Mouse (Mus musculus) liver, embryonic 14.5 days (tissue): ENCODE measurements at regions not wholly inside any gene's neighbourhood (a gene's known extent, or its start where the extent isn't known, plus 50 kb on each side); places are given as distances from the start of the nearest gene placed in this dataset.

Experiments
- CTCF ChIP-seq: IDR thresholded peaks from 2 replicates; pipeline ENCODE4 v1.5.1; 2016; ENCODE audit warnings: antibody characterized with exemption, low read depth, control low read depth
- EP300 ChIP-seq: IDR thresholded peaks from 2 replicates; pipeline ENCODE4 v1.6.1; 2016; ENCODE audit warnings: antibody characterized with exemption, low read depth

DNA sequence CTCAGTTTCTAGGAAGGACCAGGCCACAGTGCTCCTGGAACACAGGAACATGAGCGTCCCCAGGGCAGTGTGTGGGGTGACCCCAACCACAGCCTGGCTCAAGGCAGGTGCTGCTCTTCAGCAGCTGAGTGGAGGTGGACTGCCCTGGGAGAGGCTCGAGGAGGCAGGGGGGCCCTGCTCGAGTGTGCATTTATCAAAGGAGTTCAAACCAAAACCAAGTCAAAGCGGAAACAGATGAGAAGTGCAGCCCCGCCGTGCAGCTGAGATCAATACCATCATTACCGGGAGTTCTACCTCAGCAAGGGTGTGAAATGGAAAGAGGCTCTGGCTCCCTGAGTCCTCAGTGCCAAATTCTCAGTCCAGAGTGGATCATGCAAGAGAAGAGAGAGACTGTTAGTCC, 81.4 kb upstream of the Parp11 start:
- TF ChIP-seq CTCF (no peak), EP300 (no peak)
